Mouse (Mus musculus): ENCODE data around the gene Rtl10.

DNA sequence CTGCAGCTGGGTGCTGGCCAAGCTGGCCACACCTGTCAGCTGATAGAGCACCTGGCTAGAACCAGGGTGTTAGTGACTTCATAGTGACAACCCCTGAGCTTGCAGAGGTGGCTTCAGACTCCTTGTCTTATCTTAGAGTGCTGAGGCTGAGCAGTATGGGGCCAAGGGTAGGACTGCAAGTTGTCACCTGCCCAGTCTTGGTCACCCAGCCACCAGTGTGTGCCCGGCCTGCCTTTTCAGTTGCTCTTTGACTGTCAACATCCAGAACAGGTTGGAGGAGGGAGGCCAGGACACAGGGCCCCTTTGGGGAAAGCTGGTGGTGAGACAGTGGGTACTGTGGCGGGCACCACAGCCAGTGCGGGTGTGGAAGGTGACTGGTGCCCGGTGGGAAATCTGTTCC is 49.7 kb upstream of the Rtl10 start:
- TF ChIP-seq POLR2A (IDR thresholded peaks at IDR 0.05; ENCODE audit: extremely low read depth, insufficient read depth, low read length) (no peak), CTCF (IDR thresholded peaks at IDR 0.05; ENCODE audit: extremely low read depth, insufficient read depth, low read length) (no peak)

Data from cortical plate, adult 2 months (tissue).